Mouse (Mus musculus) midbrain, postnatal 0 days (tissue): ENCODE data around the gene Aldh1a3. TPM values are rescaled to one million over a fixed set of nuclear protein-coding genes. Genes with fewer than 3 reads are reported as not detected.

ENCODE experiments used
- ATAC-seq: fragments of 200-750 bp; cut with Nextera tagmentation; 2 replicates; pipeline ENCODE4 v1.8.0; 2017; ENCODE audit warnings: moderate number of reproducible peaks, mild to moderate bottlenecking, moderate TSS enrichment, moderate library complexity; ENCODE audit not compliant: low FRiP score
- DNase-seq: peaks from one replicate; pipeline ENCODE4 v3.0.0-alpha.2; 2015; ENCODE audit warnings: low spot score
- H3K27ac ChIP-seq: fragments of 300-500 bp; sonication (generic); 2 replicates; pipeline ENCODE4 v1.5.1; 2014; ENCODE audit warnings: low read depth, mild to moderate bottlenecking, low read length, mixed read lengths
- H3K27me3 ChIP-seq: fragments of 300-500 bp; sonication (generic); 2 replicates; pipeline ENCODE4 v1.6.1; 2014; ENCODE audit warnings: low read length, control low read depth, mixed read lengths; ENCODE audit not compliant: insufficient read depth
- H3K36me3 ChIP-seq: fragments of 300-500 bp; sonication (generic); 2 replicates; pipeline ENCODE4 v1.6.1; 2014; ENCODE audit warnings: low read length, control low read depth, mixed read lengths; ENCODE audit not compliant: insufficient read depth
- H3K4me1 ChIP-seq: fragments of 300-500 bp; sonication (generic); 2 replicates; pipeline ENCODE4 v1.6.1; 2014; ENCODE audit warnings: mild to moderate bottlenecking, control low read depth, antibody characterized with exemption, low read length, mixed read lengths; ENCODE audit not compliant: insufficient read depth
- H3K4me2 ChIP-seq: fragments of 300-500 bp; sonication (generic); 2 replicates; pipeline ENCODE4 v1.6.1; 2014; ENCODE audit warnings: low read depth, mild to moderate bottlenecking, low read length, mixed read lengths; ENCODE audit not compliant: poor library complexity, severe bottlenecking
- H3K4me3 ChIP-seq: fragments of 300-500 bp; sonication (generic); 2 replicates; pipeline ENCODE4 v1.5.1; 2014; ENCODE audit warnings: low read depth, mild to moderate bottlenecking, low read length, moderate library complexity
- H3K9ac ChIP-seq: fragments of 300-500 bp; sonication (generic); replicated peaks from 2 replicates; pipeline ENCODE4 v1.6.1; 2014; ENCODE audit warnings: mild to moderate bottlenecking, low read length, moderate library complexity, mixed read lengths; ENCODE audit not compliant: poor library complexity, severe bottlenecking
- H3K9me3 ChIP-seq: fragments of 300-500 bp; sonication (generic); 2 replicates; pipeline ENCODE4 v1.6.1; 2016; ENCODE audit warnings: low read length, control low read depth
- CTCF ChIP-seq: IDR thresholded peaks from 2 replicates; pipeline ENCODE4 v1.5.1; 2016; ENCODE audit warnings: antibody characterized with exemption, mild to moderate bottlenecking
- WGBS: fragments of 180-500 bp; shearing (Covaris S2); extraction: QIAGEN DNeasy Blood & Tissue Kit; methylation state at CpG from one replicate; pipeline ENCODE4 v1.1.7; 2014; 5-methylcytosine and 5-hydroxymethylcytosine counted together
- polyA plus RNA-seq: library from polyadenylated mRNA; unstranded; fragments of >200 nt; fragmentation: Nextera tagmentation; extraction: Ambion mirVana; gene quantifications from 2 replicates; pipeline ENCODE4 v1.2.1, GENCODE M21; 2015
- total RNA-seq: library from RNA; depleted of rRNA; stranded (reverse); fragments of >200 nt; gene quantifications from 2 replicates; pipeline ENCODE4 v1.2.3, GENCODE M21; 2014

Aldh1a3 gene
- total and polyA plus RNA-seq, 2 experiments from 2014 or later = 1.1 to 1.5 TPM

DNA sequence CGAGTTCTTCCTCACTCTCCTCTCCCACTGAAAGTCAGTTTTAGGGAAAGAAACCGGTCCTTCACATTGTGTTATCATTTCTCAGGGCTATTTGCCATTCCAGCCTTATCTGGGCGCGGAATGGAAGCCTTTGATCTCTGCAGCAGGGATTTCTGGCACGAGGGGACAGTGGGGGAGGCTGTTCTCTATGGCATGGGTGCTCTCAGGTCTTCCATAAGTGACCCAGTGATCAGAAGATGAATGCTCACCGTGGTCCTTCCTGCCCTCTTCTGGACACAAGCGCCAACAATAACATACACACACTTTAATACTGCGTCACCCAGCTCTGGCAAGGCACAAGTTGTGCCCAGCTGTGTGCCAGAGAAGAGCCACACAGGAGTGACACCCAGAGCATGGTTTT is 20.3 kb downstream of the Aldh1a3 start:
- H3K9ac ChIP-seq = no peak overlapping the region
- H3K36me3 ChIP-seq = no peaks in the 10 kb centered on the region
- no peak for TF ChIP-seq CTCF
- no peak for ATAC-seq
- no peak overlapping the region for H3K27ac ChIP-seq
- no peaks in the 10 kb centered on the region for H3K9me3 ChIP-seq
- no peaks in the 10 kb centered on the region for H3K27me3 ChIP-seq
- DNase-seq = no peak
- H3K4me1 ChIP-seq = no peaks in the 10 kb centered on the region
- WGBS = 79% methylated on average over 8 of the region's 8 CpGs
- H3K4me2 ChIP-seq = no peak overlapping the region
- no peak overlapping the region for H3K4me3 ChIP-seq

DNA sequence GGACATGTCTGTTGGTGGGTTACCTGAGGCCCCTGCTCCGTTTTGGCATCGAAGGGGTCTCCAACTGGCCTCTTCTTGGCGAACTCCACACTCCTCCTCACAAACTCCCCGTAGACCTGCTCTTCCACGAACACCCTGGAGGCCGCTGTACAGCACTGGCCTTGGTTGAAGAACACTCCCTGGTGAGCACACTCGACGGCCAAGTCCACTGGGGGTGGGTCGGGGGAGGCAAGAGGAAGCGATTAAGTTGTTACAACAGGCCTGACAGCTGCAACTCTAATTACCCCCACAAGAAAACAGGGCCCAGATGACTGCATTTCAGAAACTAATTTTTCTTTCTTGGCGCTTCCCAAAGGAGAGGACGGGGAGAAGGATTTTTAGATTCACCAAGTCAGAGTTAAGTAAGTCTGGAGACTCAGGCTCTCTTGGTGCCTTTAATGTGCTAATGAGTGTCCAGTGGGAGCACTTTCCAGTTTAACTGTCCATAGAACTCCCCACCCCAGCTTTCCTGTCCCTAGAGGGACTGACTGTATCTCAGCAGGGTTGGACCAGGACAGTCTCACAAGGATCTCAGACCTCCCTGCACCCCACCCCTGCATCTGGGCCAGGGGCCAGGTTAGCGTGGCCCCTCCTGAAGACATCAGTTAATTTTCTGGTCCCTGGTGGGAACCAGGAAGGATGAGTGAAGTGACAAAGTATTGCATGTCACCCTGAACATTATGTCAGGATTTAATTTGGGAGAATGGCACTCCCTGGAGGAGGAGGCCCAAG is 21.2 kb downstream of the Aldh1a3 start:
- no peak overlapping the region for H3K9ac ChIP-seq
- H3K4me1 ChIP-seq = no peaks in the 10 kb centered on the region
- no peak overlapping the region for H3K4me3 ChIP-seq
- no peaks in the 10 kb centered on the region for H3K36me3 ChIP-seq
- H3K4me2 ChIP-seq = no peak overlapping the region
- WGBS = 63% methylated on average over 13 of the region's 13 CpGs
- H3K9me3 ChIP-seq = no peaks in the 10 kb centered on the region
- H3K27me3 ChIP-seq = no peaks in the 10 kb centered on the region
- H3K27ac ChIP-seq = no peak overlapping the region
- ATAC-seq (no peak), DNase-seq (no peak)
- TF ChIP-seq CTCF = no peak

DNA sequence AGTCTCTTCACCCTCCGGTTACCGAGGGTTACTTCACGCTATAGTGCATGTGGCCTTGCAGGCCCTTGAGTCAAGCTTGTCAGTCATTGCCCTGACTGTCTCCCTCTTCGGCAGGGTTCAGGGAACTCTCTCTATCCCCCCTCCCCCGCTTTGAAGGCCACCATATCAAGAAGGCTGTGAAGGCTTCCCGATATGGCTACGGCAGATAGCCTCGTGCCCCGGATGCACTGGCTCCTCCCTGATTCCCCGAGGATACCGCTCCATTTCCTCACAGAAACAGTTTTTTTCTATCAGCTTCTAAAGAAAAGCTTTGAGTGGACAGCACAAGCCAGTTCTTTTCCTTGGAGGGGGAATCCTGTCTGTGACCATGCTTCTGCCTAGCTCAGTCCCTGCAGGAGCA is 21.8 kb downstream of the Aldh1a3 start:
- DNase-seq = no peak
- Histone ChIP-seq H3K27ac (no peak overlapping the region), H3K36me3 (no peaks in the 10 kb centered on the region), H3K4me3 (no peak overlapping the region), H3K4me2 (no peak overlapping the region), H3K9ac (no peak overlapping the region), H3K4me1 (no peaks in the 10 kb centered on the region), H3K27me3 (no peaks in the 10 kb centered on the region), H3K9me3 (no peaks in the 10 kb centered on the region)
- ATAC-seq = no peak
- no peak for TF ChIP-seq CTCF
- WGBS = 56% methylated on average over 11 of the region's 11 CpGs

DNA sequence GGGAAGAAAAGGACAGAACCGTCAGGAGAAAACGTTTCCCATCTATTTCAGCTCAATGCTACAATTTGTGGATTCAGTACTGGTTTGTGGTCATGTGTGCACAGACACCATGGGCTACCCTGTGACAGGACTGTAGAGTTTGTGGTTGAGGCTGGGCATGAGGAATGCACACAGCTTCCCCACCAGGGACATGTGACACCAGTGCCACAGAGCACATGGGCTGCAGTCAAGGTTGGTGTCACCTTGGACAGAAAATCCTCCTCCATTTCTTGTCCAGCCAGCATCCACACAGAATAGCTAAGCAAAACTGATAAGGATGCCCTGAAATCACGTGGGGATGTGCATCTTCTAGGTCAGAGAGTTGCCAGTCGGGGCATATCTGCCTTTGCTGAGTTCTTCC is 22.5 kb downstream of the Aldh1a3 start:
- Histone ChIP-seq H3K27ac (no peak overlapping the region), H3K9me3 (no peaks in the 10 kb centered on the region), H3K36me3 (no peaks in the 10 kb centered on the region), H3K9ac (no peak overlapping the region), H3K4me1 (no peaks in the 10 kb centered on the region), H3K4me3 (no peak overlapping the region), H3K27me3 (no peaks in the 10 kb centered on the region), H3K4me2 (no peak overlapping the region)
- ATAC-seq (no peak), DNase-seq (no peak)
- TF ChIP-seq CTCF = no peak
- 79% methylated on average over 4 of the region's 4 CpGs for whole genome bisulfite sequencing

DNA sequence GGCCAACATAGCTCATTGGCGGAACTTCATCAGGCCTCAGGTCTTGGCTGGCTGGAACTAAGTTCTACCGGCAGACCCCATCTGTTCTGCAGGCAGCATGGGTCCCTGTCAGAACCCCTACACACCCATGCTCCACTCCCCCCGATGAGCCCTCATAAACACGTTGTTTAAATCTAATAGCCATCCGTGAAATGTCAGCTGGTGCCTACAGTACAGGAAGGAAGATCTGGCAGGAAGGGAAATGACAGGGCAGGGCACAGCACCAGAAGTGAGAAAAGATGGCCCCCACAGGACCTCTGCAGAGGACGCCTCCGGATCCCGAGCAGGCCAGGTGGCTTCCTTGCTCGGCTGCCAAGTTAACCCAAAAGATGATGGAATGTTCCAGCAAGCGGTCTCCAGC is 23.2 kb downstream of the Aldh1a3 start:
- Histone ChIP-seq H3K4me3 (no peak overlapping the region), H3K36me3 (no peaks in the 10 kb centered on the region), H3K4me2 (no peak overlapping the region), H3K27ac (no peak overlapping the region), H3K4me1 (no peaks in the 10 kb centered on the region), H3K9me3 (no peaks in the 10 kb centered on the region), H3K9ac (no peak overlapping the region), H3K27me3 (no peaks in the 10 kb centered on the region)
- 83% methylated on average over 10 of the region's 10 CpGs for WGBS
- ATAC-seq (no peak), DNase-seq (no peak)
- no peak for TF ChIP-seq CTCF

DNA sequence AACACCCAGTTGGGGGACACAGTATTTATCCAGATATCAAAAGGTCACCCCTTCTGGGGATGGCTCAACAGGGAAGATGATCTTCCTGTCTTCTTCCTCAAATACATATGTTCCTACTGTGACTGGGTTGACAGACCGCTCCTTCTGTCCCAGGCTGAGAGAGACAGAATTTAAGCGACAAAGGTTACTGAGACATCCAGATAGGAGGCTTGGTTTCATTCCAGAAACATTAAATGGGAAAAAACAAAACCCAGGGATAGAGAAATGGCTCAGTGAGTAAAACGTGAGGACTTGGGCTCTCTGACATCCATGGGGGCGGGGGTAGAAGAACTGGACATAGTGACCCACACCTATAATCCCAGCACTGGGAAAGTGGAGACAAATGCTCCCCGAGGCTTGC is 24.4 kb downstream of the Aldh1a3 start:
- H3K9me3 ChIP-seq = no peaks in the 10 kb centered on the region
- H3K4me1 ChIP-seq = no peaks in the 10 kb centered on the region
- no peak for TF ChIP-seq CTCF
- DNase-seq (no peak), ATAC-seq (no peak)
- no peak overlapping the region for H3K4me2 ChIP-seq
- H3K36me3 ChIP-seq = no peaks in the 10 kb centered on the region
- H3K4me3 ChIP-seq = no peak overlapping the region
- WGBS = 86% methylated on average over 5 of the region's 5 CpGs
- no peak overlapping the region for H3K27ac ChIP-seq
- H3K27me3 ChIP-seq = no peaks in the 10 kb centered on the region
- no peak overlapping the region for H3K9ac ChIP-seq
